Mouse (Mus musculus) heart, adult 2 months (tissue): ENCODE measurements around the gene Fkbp9. TPM values are rescaled to one million over a fixed set of nuclear protein-coding genes. Genes with fewer than 3 reads are reported as not detected.

Source experiments
- DNase-seq, 2 experiments: peaks; one replicate each; pipeline ENCODE4 v3.0.0; 2021
- H3K27ac ChIP-seq: fragments of 200-600 bp; 2 replicates; pipeline ENCODE4 v1.8.1; 2022
- H3K27me3 ChIP-seq: fragments of 200-500 bp; 2 replicates; pipeline ENCODE4 v1.6.1; 2012; ENCODE audit warnings: mild to moderate bottlenecking, low read length, inconsistent platforms, mixed read lengths; ENCODE audit not compliant: control insufficient read depth, insufficient read depth
- H3K36me3 ChIP-seq: fragments of 200-500 bp; 2 replicates; pipeline ENCODE4 v1.6.1; 2012; ENCODE audit warnings: low read length, inconsistent platforms; ENCODE audit not compliant: control insufficient read depth, insufficient read depth
- H3K4me1 ChIP-seq: fragments of 200-500 bp; 2 replicates; pipeline ENCODE4 v1.6.1; 2011; ENCODE audit warnings: low read length; ENCODE audit not compliant: control insufficient read depth, insufficient read depth
- H3K4me3 ChIP-seq: fragments of 200-600 bp; 2 replicates; pipeline ENCODE4 v1.8.1; 2022
- H3K79me2 ChIP-seq: fragments of 200-500 bp; replicated peaks from 2 replicates; pipeline ENCODE4 v1.6.1; 2012; ENCODE audit warnings: mild to moderate bottlenecking, inconsistent platforms, low read length, moderate library complexity, mixed read lengths; ENCODE audit not compliant: control insufficient read depth, insufficient read depth
- H3K9ac ChIP-seq: fragments of 200-500 bp; 2 replicates; pipeline ENCODE4 v1.6.1; 2012; ENCODE audit warnings: low read depth, mild to moderate bottlenecking, control low read depth, inconsistent platforms, low read length, mixed read lengths
- CTCF ChIP-seq: fragments of 200-600 bp; IDR thresholded peaks from 2 replicates; pipeline ENCODE4 v1.8.1; 2022; ENCODE audit warnings: antibody characterized with exemption, mild to moderate bottlenecking, moderate library complexity
- EP300 ChIP-seq: fragments of 200-500 bp; IDR thresholded peaks from 2 replicates; pipeline ENCODE4 v1.6.1; 2011; ENCODE audit warnings: low read depth, low read length, control low read depth; ENCODE audit not compliant: insufficient read depth
- POLR2A ChIP-seq: fragments of 200-500 bp; IDR thresholded peaks from 2 replicates; pipeline ENCODE4 v1.6.1; 2011; ENCODE audit warnings: mild to moderate bottlenecking, low read depth, low read length, control low read depth; ENCODE audit not compliant: insufficient read depth
- WGBS: fragments of 180-500 bp; shearing (Covaris S2); methylation state at CpG from one replicate; pipeline ENCODE4 v1.1.7; 2018; 5-methylcytosine and 5-hydroxymethylcytosine counted together
- intact Hi-C: fragments of 180-260 bp; cut with DNase I; formaldehyde crosslinking; loops from one replicate; pipeline ENCODE4 v1.15.1; 2025
- polyA plus RNA-seq: library from polyadenylated mRNA; depleted of rRNA; stranded (reverse); fragments of >200 nt; gene quantifications from 2 replicates; pipeline ENCODE4 v1.2.3, GENCODE M21; 2012
- total RNA-seq, 2 experiments: library from RNA; stranded (reverse); gene quantifications; 2 replicates each; pipeline ENCODE4 v1.2.3; 2021

The Fkbp9 gene
- total and polyA plus RNA-seq, 3 experiments, result 44.1 to 85.9 (median 84.5) TPM

DNA sequence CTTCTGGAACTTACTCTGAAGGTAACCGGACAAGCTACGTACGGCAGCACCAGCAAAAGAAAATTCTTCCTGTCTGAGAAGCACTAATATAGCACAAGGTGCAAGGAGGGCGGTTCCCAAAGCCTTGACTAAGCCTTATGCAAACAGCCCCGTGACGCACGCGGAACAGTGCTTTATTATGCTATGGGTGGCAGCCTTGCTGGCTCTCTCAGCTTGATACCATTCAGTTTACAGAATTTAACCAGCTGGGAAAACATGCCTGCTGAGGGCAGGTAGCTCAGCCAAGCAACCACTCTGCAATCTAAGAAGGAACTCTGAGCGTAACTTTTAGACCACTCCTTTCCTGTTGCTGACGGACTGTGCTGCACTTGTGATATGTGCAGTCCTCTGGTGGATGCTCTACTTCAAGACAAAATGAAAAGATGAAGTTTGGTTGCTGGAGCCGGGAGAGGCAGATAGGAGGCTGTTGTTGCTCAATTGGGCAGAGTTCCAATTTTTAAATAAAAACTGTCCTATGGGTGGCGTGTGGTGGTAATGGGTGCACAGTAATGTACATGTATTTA, 70.0 kb downstream of the Fkbp9 start:
- DNase-seq, result peak; percentile 75 to 82
- peak; percentile 89 for TF ChIP-seq POLR2A
- TF ChIP-seq CTCF, result no peak
- TF ChIP-seq EP300, result 0 out of 2 replicates have a peak, but pooled peaks have one; percentile 14
- WGBS, result 8% methylated on average over 12 of the region's 12 CpGs
- peak overlapping the region; percentile 82 for H3K27ac ChIP-seq
- H3K9ac ChIP-seq, result peak overlapping the region; percentile 47
- H3K36me3 ChIP-seq, result peaks cover 6% of the 10 kb centered on the region; the same call in 1 of the 2 replicates
- no peaks in the 10 kb centered on the region; the same call in 1 of the 2 replicates for H3K79me2 ChIP-seq
- H3K4me1 ChIP-seq, result peaks cover 10% of the 10 kb centered on the region
- no peaks in the 10 kb centered on the region for H3K27me3 ChIP-seq
- peak overlapping the region; percentile 50 for H3K4me3 ChIP-seq
- intact Hi-C loops, result no loop called here

DNA sequence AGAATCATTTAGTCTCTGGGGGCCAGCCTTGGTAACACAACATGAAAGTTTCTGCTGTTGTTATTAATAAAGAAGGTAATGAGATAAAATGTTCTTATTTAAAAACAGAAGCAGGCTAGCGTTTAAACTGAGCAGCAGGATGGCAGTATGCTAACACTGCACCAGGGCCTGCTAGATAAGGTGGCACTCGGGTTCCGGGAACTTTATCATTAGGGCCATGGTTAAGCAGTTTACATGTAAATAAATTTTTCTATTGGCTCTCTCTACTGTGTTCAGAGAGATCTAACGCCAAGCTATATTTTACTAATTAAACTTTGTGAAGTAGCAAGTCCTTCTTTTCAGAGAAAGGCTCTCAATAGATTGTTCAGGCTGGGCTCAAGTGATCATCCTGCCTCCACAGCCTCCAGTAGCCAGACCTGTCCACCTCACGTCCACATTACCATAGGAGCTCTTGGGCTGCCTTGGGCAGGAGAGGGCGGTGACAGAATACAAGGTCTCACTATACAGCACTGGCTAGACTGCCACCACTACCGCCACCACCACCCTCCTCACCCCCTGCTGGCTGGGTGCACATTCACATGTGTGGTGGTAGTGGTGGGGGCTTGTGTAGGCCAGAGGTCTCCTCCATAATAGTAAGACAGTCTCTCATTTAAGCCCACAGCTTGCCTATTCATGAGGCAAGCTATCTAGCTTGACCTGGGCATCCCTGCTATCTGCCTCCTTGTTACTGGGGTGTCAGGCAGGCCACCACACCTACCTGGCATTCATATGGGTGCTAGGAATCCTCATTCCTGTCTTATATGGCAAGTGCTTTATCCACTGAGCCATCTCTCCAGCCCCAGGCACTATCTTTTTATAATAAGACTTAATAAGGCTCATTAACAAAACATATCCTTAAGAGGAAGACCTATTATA, 71.0 kb downstream of the Fkbp9 start:
- H3K4me3 ChIP-seq, result no peak overlapping the region
- no peaks in the 10 kb centered on the region for H3K27me3 ChIP-seq
- intact Hi-C loops, result no loop called here
- peak overlapping the region; percentile 82 for H3K27ac ChIP-seq
- DNase-seq, result no peak
- no peak for TF ChIP-seq EP300
- TF ChIP-seq CTCF, result peak; percentile 3; the same call in 1 of the 2 replicates
- no peak for TF ChIP-seq POLR2A
- H3K36me3 ChIP-seq, result peaks cover 3% of the 10 kb centered on the region; the same call in 1 of the 2 replicates
- 65% methylated on average over 7 of the region's 7 CpGs for WGBS
- peaks cover 7% of the 10 kb centered on the region for H3K4me1 ChIP-seq
- no peaks in the 10 kb centered on the region; the same call in 1 of the 2 replicates for H3K79me2 ChIP-seq
- no peak overlapping the region for H3K9ac ChIP-seq

DNA sequence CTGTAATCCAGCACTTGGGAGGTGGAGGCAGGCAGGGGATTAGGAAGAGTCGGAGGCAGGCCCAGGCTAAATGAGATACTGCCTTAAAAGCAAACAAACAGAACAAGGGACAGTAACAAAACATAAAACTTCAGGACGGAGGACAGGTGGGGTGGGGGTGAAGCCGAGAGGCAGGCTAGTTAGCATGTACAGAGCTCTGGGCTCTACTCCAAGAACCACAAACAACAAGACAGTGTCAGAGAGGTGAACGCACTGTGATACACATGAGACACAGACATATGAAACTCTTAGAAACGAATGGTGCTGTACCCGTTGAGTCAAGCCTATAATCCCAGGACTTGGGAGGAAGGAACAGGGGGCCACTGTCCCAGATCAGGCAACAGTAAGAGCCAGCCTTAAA, 72.0 kb downstream of the Fkbp9 start:
- Histone ChIP-seq H3K27ac (peak overlapping the region; percentile 31), H3K4me1 (peaks cover 7% of the 10 kb centered on the region), H3K9ac (no peak overlapping the region)

DNA sequence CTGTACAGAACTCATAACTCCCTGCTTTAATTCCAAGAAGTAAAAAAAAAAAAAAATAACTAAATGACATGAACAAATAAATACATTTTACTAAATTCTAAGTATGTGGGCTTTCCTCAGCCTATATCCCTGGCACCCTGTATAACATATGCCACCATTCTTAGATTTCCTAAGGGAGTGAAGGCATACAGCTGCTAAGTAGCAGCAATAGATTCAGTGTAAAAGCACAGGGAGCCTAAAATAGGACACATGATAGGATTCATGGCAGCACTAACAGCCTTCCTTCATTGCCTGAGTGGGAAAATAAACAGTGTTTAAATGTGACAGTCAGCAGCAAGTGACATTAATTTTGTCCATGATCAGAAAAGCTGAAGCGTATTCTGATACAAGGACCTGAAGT, 72.5 kb downstream of the Fkbp9 start:
- H3K36me3 ChIP-seq, result no peaks in the 10 kb centered on the region; the same call in 1 of the 2 replicates
- H3K27me3 ChIP-seq, result no peaks in the 10 kb centered on the region
- WGBS, result 49% methylated on average over 1 of the region's 1 CpGs
- H3K27ac ChIP-seq, result peak overlapping the region; percentile 31
- intact Hi-C loops, result no loop called here
- H3K4me3 ChIP-seq, result no peak overlapping the region
- H3K79me2 ChIP-seq, result no peaks in the 10 kb centered on the region; the same call in 1 of the 2 replicates
- DNase-seq, result no peak
- peaks cover 7% of the 10 kb centered on the region for H3K4me1 ChIP-seq
- no peak overlapping the region for H3K9ac ChIP-seq
- TF ChIP-seq EP300 (no peak), POLR2A (no peak), CTCF (no peak)

More for the DNA sequence above, 72.0 kb downstream of the Fkbp9 start:
- Histone ChIP-seq H3K27me3 (no peaks in the 10 kb centered on the region), H3K36me3 (peaks cover 2% of the 10 kb centered on the region; the same call in 1 of the 2 replicates), H3K4me3 (no peak overlapping the region), H3K79me2 (no peaks in the 10 kb centered on the region; the same call in 1 of the 2 replicates)
- TF ChIP-seq EP300 (no peak), CTCF (no peak), POLR2A (no peak)
- 24% methylated on average over 6 of the region's 6 CpGs for WGBS
- DNase-seq, result no peak
- intact Hi-C loops, result no loop called here

DNA sequence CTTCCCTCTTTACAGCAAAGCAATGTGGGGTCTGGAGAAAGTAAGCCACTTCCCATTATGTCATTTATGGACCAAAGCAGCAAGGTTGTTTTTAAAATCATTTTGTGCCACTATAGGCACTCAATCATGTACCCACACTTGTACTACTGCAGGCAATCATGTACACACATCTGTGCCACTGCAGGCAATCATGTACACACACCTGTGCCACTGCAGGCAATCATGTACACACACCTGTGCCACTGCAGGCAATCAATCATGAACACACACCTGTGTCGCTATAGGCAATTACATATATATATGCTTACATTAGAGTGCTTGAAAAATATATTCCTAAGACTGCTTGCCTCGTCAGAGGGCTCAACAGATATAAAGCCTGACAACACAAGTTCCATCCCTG, 73.1 kb downstream of the Fkbp9 start:
- no peak for TF ChIP-seq POLR2A
- TF ChIP-seq CTCF, result no peak
- no peak for TF ChIP-seq EP300
- Histone ChIP-seq H3K27me3 (no peaks in the 10 kb centered on the region), H3K36me3 (no peaks in the 10 kb centered on the region; the same call in 1 of the 2 replicates), H3K79me2 (no peaks in the 10 kb centered on the region; the same call in 1 of the 2 replicates), H3K4me1 (peaks cover 7% of the 10 kb centered on the region), H3K9ac (no peak overlapping the region), H3K27ac (no peak overlapping the region; the same call in 1 of the 2 replicates), H3K4me3 (no peak overlapping the region)
- intact Hi-C loops, result loop anchor here (5.0 kb wide), 1 partner anchor 53 kb away; no protein-coding TSS in a partner anchor
- no peak for DNase-seq
- 90% methylated on average over 2 of the region's 2 CpGs for WGBS

DNA sequence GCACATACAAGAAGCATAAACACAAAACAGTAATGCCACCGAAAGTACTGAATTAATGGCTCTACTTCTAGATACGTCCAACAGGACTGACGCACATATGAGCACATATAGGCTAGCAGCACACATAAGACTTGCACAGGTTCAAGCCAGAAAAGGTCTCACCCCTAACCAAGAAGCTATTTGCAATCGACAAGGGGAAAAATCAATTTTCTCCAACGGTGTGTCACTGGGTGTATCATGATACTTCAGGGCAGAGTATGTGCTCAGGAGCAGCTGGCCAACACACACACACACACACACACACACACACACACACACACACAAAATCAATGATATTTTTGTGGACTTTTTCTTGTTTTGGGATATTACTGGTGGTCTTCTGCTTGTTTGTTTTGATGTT, 73.6 kb downstream of the Fkbp9 start:
- Histone ChIP-seq H3K79me2 (no peaks in the 10 kb centered on the region; the same call in 1 of the 2 replicates), H3K27ac (no peak overlapping the region), H3K9ac (no peak overlapping the region), H3K36me3 (no peaks in the 10 kb centered on the region; the same call in 1 of the 2 replicates), H3K4me3 (no peak overlapping the region), H3K27me3 (no peaks in the 10 kb centered on the region), H3K4me1 (peaks cover 7% of the 10 kb centered on the region)
- WGBS, result 85% methylated on average over 5 of the region's 5 CpGs
- intact Hi-C loops, result loop anchor here (5.0 kb wide), 1 partner anchor 53 kb away; no protein-coding TSS in a partner anchor
- no peak for TF ChIP-seq POLR2A
- no peak for DNase-seq
